Mouse (Mus musculus) layer of hippocampus, postnatal 36 days (tissue): ENCODE measurements around the gene Pcsk6. TPM values are rescaled to one million over a fixed set of nuclear protein-coding genes. Genes with fewer than 3 reads are reported as not detected.
"Not testable (repeated sequence)": the region's sequence is repeated elsewhere in the genome, so short reads cannot be mapped to it uniquely, and the experiment has no call there.

Source experiments
- DNase-seq, 2 experiments: peaks; one replicate each; pipeline ENCODE4 v3.0.0; 2022
- total RNA-seq, 2 experiments: library from RNA; stranded (reverse); gene quantifications; 2 replicates each; pipeline ENCODE4 v1.2.3; 2021

Pcsk6 gene
- total RNA-seq, 2 experiments from 2014 or later, result 12.5 to 14.8 TPM

- DNase-seq, result no peak
Observed at GRCm38 (mm10) chr7:66003447-66003846, 141.9 kb downstream of the Pcsk6 start.

GRCm38 (mm10) chr7:66003865-66004638 lies 142.5 kb downstream of the Pcsk6 start:
- no peak for DNase-seq

DNA sequence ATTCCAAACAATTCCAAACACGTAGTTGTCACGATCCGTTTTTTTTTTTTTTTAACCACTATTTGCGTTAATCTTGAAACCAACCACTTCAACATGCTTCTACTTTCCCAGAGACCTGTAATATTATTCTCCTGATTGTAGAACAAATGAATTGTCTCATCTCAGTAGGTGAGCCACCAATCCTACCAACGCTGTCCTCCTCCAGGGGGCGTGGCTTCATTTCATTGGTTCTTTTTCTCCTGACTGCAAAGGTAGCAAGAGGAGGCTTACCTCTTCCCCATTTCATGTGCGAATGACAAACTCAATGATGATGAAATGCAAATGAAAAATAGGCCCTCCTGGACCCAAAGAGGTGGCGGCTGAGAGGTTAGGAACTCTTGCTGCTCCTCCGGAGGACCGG lies 143.5 kb downstream of the Pcsk6 start:
- no peak for DNase-seq

- no peak for DNase-seq
Observed at GRCm38 (mm10) chr7:66008161-66008891, 146.8 kb downstream of the Pcsk6 start.

- no peak for DNase-seq
Observed at GRCm38 (mm10) chr7:66008892-66009273, 147.3 kb downstream of the Pcsk6 start.

DNA sequence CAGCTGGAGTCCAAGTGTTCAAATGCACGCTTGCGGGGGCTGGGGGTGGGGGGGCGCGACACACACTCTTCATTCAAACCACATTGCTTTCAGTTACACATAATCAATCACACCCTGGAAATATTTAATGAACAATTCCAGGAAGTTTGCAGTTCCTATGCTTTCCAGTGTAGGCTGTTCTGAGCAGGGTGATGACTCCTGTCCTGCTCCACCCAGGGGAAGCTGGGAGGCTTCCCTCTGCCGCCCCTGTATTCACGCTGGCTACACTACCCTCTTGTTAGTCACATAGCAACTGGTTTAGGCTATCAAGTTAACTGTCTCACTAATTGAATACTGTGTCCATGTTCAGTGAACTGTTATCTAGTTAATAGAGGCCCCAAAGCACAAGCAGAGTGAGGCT lies 149.0 kb downstream of the Pcsk6 start:
- no peak for DNase-seq

GRCm38 (mm10) chr7:66027747-66028146 lies 166.2 kb downstream of the Pcsk6 start:
- DNase-seq, result no peak

GRCm38 (mm10) chr7:66028766-66029512 lies 167.4 kb downstream of the Pcsk6 start:
- DNase-seq, result no peak

DNA sequence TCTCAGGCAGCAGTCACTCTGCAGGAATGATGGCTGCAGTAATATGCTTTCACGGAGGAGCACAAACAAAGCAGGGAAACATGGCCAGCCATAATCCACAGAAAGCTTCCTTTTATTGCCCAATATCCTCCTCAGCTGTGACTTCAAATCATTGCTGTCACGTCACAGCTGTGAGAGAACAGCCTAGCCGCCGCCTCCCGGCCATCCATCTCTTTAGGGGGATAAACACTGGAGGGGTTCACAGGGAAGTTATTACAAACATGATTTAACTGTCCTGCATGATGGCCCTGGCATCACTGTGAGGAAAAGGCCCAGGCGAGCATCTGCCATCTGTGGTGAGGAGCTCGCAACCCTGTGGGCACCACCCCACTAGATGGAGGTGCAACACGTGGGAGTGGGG lies 175.3 kb downstream of the Pcsk6 start:
- no peak for DNase-seq

DNA sequence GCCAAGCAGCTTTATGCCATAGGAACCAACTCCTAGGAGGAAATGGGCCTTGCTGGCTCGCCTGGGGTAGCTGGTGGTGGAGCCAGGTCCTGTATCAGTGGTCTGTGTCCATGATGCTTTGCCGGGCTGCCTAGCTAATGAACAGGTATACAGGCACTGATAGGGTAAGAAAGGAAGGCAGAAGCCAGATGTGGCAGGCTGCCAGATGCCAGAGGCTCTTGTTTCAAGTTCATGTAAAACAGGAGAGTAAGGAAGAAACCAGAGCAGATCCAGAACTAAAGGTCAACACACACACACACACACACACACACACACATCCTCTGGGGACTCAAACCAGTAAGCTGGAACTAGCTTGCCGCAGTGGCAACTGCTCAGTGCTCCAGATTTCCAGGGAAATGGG lies 176.7 kb downstream of the Pcsk6 start:
- no peak for DNase-seq

DNA sequence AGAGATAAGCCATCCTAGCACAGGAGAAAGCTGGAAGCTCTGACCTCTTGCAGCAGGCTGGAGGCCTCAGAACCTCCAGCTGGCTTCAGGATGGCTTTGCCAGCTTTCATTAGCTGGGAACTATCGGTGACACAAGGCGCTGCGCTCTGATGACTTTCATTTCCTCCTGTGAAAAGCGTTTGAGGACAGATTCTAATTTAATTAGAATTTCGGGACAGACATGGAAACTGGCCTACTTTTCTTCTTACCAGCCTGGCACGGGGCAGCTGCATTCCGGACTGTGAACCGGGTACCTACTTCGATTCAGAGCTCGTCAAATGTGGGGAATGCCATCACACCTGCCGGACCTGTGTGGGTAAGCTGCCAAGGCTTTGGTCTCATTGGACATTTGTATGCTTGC lies 177.2 kb downstream of the Pcsk6 start:
- DNase-seq, result no peak

GRCm38 (mm10) chr7:66040026-66040814 lies 178.7 kb downstream of the Pcsk6 start:
- DNase-seq, result no peak

GRCm38 (mm10) chr7:66043552-66044459 lies 182.3 kb downstream of the Pcsk6 start, which contains the start of gene Gm45213:
Gene Gm45213 (plus strand): TSS chr7:66043602.
- peak in 1 of 2 experiments; percentile 22 for DNase-seq

DNA sequence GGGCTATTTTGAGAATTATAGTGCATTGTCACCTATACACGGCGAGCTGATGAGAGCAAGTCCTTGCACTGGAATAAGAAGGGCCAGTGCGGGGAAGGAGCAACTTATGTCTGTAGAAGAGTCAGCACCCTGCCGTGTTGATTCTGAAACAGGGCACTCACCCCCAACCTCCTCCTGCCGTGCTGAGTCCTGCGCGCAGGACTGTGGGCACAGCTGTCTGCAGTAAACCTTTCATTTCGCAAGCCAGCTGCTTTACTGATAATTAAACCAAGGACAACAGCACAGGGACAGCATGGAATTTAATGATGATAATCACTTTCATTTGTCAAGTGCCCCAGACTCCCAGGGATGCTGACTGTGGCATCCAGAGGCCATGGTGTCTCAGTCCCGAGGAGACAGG lies 183.1 kb downstream of the Pcsk6 start:
- DNase-seq, result no peak

GRCm38 (mm10) chr7:66046921-66047918 lies 185.7 kb downstream of the Pcsk6 start:
- no peak for DNase-seq

DNA sequence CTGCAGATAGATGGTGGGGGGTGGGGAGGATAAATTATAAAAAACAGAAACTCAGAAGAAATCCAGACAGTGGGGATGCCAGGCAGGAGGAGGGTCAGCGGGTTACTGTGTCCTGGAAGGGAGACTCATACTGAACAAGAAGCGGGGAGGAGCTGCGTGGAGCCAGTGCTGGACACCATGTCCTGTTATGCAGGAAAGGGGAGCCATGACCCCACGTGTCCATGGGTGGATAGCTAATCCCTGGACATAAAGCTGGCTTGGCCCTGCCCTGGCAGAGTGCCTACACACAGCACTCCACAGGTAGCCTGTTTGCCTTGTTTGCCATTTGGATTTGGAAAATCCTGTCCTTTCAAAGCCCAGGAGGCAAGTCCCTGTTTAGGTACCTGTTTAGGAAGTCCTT lies 186.4 kb downstream of the Pcsk6 start:
- DNase-seq, result no peak

GRCm38 (mm10) chr7:66048446-66049230 lies 187.1 kb downstream of the Pcsk6 start:
- no peak for DNase-seq

DNA sequence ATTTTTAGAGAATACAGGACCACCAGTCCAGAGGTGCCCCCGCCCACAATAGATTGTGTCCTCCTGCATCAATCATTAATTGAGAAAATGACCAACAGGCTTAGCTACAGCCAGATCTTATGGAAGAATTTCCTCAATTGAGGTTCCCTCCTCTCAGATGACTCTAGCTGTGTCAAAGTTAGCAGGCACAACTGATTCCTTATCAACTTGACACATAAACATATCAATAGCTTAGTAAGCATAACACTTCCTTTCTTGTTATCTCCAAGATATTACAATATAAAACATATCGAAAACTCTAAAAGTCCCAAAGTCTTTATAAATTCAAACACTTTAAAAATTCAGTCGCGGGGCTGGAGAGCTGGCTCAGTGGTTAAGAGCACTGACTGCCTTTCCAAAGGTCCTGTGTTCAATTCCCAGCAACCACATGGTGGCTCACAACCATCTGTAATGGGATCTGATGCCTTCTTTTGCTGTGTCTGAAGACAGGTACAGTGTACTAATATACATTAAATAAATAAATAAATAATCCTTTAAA lies 192.5 kb downstream of the Pcsk6 start:
- no peak for DNase-seq

- not testable (repeated sequence) for DNase-seq
Observed at GRCm38 (mm10) chr7:66055356-66055755, 193.8 kb downstream of the Pcsk6 start.
